Mouse (Mus musculus) lung, postnatal 4 days (tissue): ENCODE measurements around the gene Uaca.

Source experiments
- DNase-seq, 2 experiments: peaks; one replicate each; pipeline ENCODE4 v3.0.0; 2021

Uaca gene

GRCm38 (mm10) chr9:60794210-60794840 is at the start of gene Uaca:
Uaca (plus strand) TSS chr9:60794542.
- DNase-seq = peak; percentile 94 to 95

- no peak for DNase-seq
Observed at GRCm38 (mm10) chr9:60744971-60745370, 49.4 kb upstream of the Uaca start.

- DNase-seq = no peak
Observed at GRCm38 (mm10) chr9:60746561-60746960, 47.8 kb upstream of the Uaca start.

GRCm38 (mm10) chr9:60747672-60748071 is 46.7 kb upstream of the Uaca start:
- no peak for DNase-seq

GRCm38 (mm10) chr9:60748191-60748590 is 46.2 kb upstream of the Uaca start:
- DNase-seq = no peak

GRCm38 (mm10) chr9:60749105-60749504 is 45.2 kb upstream of the Uaca start:
- no peak for DNase-seq

GRCm38 (mm10) chr9:60751098-60751497 is 43.2 kb upstream of the Uaca start:
- no peak for DNase-seq

GRCm38 (mm10) chr9:60751971-60752370 is 42.4 kb upstream of the Uaca start:
- DNase-seq = no peak

- DNase-seq = no peak
Observed at GRCm38 (mm10) chr9:60752636-60753035, 41.7 kb upstream of the Uaca start.

GRCm38 (mm10) chr9:60756258-60756657 is 38.1 kb upstream of the Uaca start:
- DNase-seq = peak; percentile 55 to 78

GRCm38 (mm10) chr9:60756866-60757740 is 37.2 kb upstream of the Uaca start:
- peak; percentile 12 to 62 for DNase-seq

- peak; percentile 29 to 56 for DNase-seq
Observed at GRCm38 (mm10) chr9:60757817-60758216, 36.5 kb upstream of the Uaca start.

- DNase-seq = no peak
Observed at GRCm38 (mm10) chr9:60759436-60760007, 34.8 kb upstream of the Uaca start.

GRCm38 (mm10) chr9:60765181-60765580 is 29.2 kb upstream of the Uaca start:
- no peak for DNase-seq

- DNase-seq = peak; percentile 11 to 54
Observed at GRCm38 (mm10) chr9:60768393-60768792, 25.9 kb upstream of the Uaca start.

GRCm38 (mm10) chr9:60769711-60770111 is 24.6 kb upstream of the Uaca start:
- DNase-seq = no peak

GRCm38 (mm10) chr9:60773713-60774112 is 20.6 kb upstream of the Uaca start:
- DNase-seq = no peak

- no peak for DNase-seq
Observed at GRCm38 (mm10) chr9:60776899-60777298, 17.4 kb upstream of the Uaca start.

GRCm38 (mm10) chr9:60782057-60782789 is 12.1 kb upstream of the Uaca start:
- no peak for DNase-seq

- no peak for DNase-seq
Observed at GRCm38 (mm10) chr9:60785069-60785468, 9.3 kb upstream of the Uaca start.

GRCm38 (mm10) chr9:60787517-60788110 is 6.7 kb upstream of the Uaca start:
- no peak for DNase-seq

- no peak for DNase-seq
Observed at GRCm38 (mm10) chr9:60790282-60790681, 4.1 kb upstream of the Uaca start.
